Mouse (Mus musculus) CH12.LX (cell line): Measurements from ENCODE around the gene Sfswap. TPM values are rescaled to one million over a fixed set of nuclear protein-coding genes. Genes with fewer than 3 reads are reported as not detected.

Experiments
- DNase-seq: peaks from one replicate; pipeline ENCODE4 v3.0.0-alpha.2; 2013; ENCODE audit errors: extremely low read depth
- H3K27ac ChIP-seq: 2 replicates; pipeline ENCODE4 v1.5.1; 2012; ENCODE audit warnings: low read depth, mild to moderate bottlenecking, control low read depth, moderate library complexity; ENCODE audit not compliant: insufficient read depth
- H3K27me3 ChIP-seq: replicated peaks from 2 replicates; pipeline ENCODE3; 2012; ENCODE audit warnings: inconsistent platforms
- H3K36me3 ChIP-seq, 2 experiments: replicated peaks in 1 of 2; 2 replicates each; pipeline versions ENCODE3 to v1.6.1; 2012; ENCODE audit warnings: inconsistent platforms in 1 of 2, low read length in 1 of 2, mild to moderate bottlenecking in 1 of 2, mixed read lengths in 1 of 2, moderate library complexity in 1 of 2; ENCODE audit not compliant: control insufficient read depth in 1 of 2, insufficient read depth in 1 of 2
- H3K4me1 ChIP-seq, 2 experiments: 2 replicates each; pipeline ENCODE4 v1.6.1; 2012; ENCODE audit warnings: inconsistent platforms in 1 of 2, moderate library complexity in 1 of 2; ENCODE audit not compliant: insufficient read depth in 2 of 2, control insufficient read depth in 1 of 2
- H3K4me2 ChIP-seq: 2 replicates; pipeline ENCODE4 v1.6.1; 2012; ENCODE audit warnings: low read depth, mild to moderate bottlenecking, control low read depth; ENCODE audit not compliant: poor library complexity, insufficient read depth, severe bottlenecking
- H3K4me3 ChIP-seq, 3 experiments: fragments of 150-350 bp in 1 of 3; sonication (generic) in 1 of 3; replicated peaks in 1 of 3; 2 replicates each; pipeline versions ENCODE3 to v1.5.1; 2011 to 2012; ENCODE audit warnings: low read depth in 2 of 3, low read length in 2 of 3, mild to moderate bottlenecking in 2 of 3, moderate library complexity in 2 of 3, control low read depth in 1 of 3, improper control_type of control experiment in 1 of 3, inconsistent platforms in 1 of 3, mixed read lengths in 1 of 3; ENCODE audit not compliant: poor library complexity in 1 of 3
- H3K79me2 ChIP-seq: replicated peaks from 2 replicates; pipeline ENCODE4 v1.6.1; 2012; ENCODE audit warnings: mild to moderate bottlenecking, moderate library complexity; ENCODE audit not compliant: control insufficient read depth, poor library complexity, insufficient read depth, severe bottlenecking; ENCODE audit errors: extremely low read depth
- H3K9ac ChIP-seq: 2 replicates; pipeline ENCODE4 v1.6.1; 2012; ENCODE audit warnings: low read depth, mild to moderate bottlenecking, control low read depth, moderate library complexity; ENCODE audit not compliant: insufficient read depth
- H3K9me3 ChIP-seq: replicated peaks from 2 replicates; pipeline ENCODE3; 2012; ENCODE audit warnings: low read length, inconsistent platforms, mixed read lengths
- CHD2 ChIP-seq: IDR thresholded peaks from 2 replicates; pipeline ENCODE4 v1.6.1; 2011; ENCODE audit warnings: low read length, improper control_type of control experiment
- ELF1 ChIP-seq: IDR thresholded peaks from 2 replicates; pipeline ENCODE4 v1.6.1; 2014; ENCODE audit warnings: low read depth, mild to moderate bottlenecking, inconsistent platforms, low read length, improper control_type of control experiment
- EP300 ChIP-seq: IDR thresholded peaks from 2 replicates; pipeline ENCODE4 v1.6.1; 2011; ENCODE audit warnings: low read length, improper control_type of control experiment
- HCFC1 ChIP-seq: IDR thresholded peaks from 2 replicates; pipeline ENCODE4 v1.6.1; 2012; ENCODE audit warnings: low read depth, mild to moderate bottlenecking, inconsistent platforms, low read length, improper control_type of control experiment
- IRF4 ChIP-seq: IDR thresholded peaks from 2 replicates; pipeline ENCODE4 v1.6.1; 2014; ENCODE audit warnings: low read depth, mild to moderate bottlenecking, inconsistent platforms, low read length, improper control_type of control experiment
- JUN ChIP-seq: IDR thresholded peaks from 2 replicates; pipeline ENCODE4 v1.6.1; 2011; ENCODE audit warnings: low read depth, mild to moderate bottlenecking, low read length, improper control_type of control experiment, moderate library complexity; ENCODE audit not compliant: insufficient read depth
- MAX ChIP-seq: IDR thresholded peaks from 2 replicates; pipeline ENCODE4 v1.6.1; 2011; ENCODE audit warnings: low read length, improper control_type of control experiment
- MAZ ChIP-seq: IDR thresholded peaks from 2 replicates; pipeline ENCODE4 v1.6.1; 2012; ENCODE audit warnings: low read depth, mild to moderate bottlenecking, inconsistent platforms, low read length, improper control_type of control experiment, moderate library complexity
- NRF1 ChIP-seq: IDR thresholded peaks from 2 replicates; pipeline ENCODE4 v1.6.1; 2014; ENCODE audit warnings: low read depth, mild to moderate bottlenecking, inconsistent platforms, low read length, improper control_type of control experiment, moderate library complexity
- PAX5 ChIP-seq: IDR thresholded peaks from 2 replicates; pipeline ENCODE4 v1.6.1; 2012; ENCODE audit warnings: low read length, inconsistent platforms, mixed read lengths
- POLR2AphosphoS2 ChIP-seq: IDR thresholded peaks from 2 replicates; pipeline ENCODE4 v1.6.1; 2011; ENCODE audit warnings: low read depth, low read length, improper control_type of control experiment
- RCOR1 ChIP-seq: conservative IDR thresholded peaks from 2 replicates; pipeline ENCODE4 v1.6.1; 2012; ENCODE audit warnings: low read depth, mild to moderate bottlenecking, inconsistent platforms, low read length, improper control_type of control experiment
- SIN3A ChIP-seq: IDR thresholded peaks from 2 replicates; pipeline ENCODE4 v1.6.1; 2012; ENCODE audit warnings: low read length, improper control_type of control experiment, inconsistent platforms
- TCF12 ChIP-seq: IDR thresholded peaks from 2 replicates; pipeline ENCODE4 v1.6.1; 2014; ENCODE audit warnings: low read depth, mild to moderate bottlenecking, inconsistent platforms, low read length, improper control_type of control experiment
- USF1 ChIP-seq: IDR thresholded peaks from 2 replicates; pipeline ENCODE4 v1.6.1; 2014; ENCODE audit warnings: low read depth, mild to moderate bottlenecking, inconsistent platforms, low read length, improper control_type of control experiment
- USF2 ChIP-seq: conservative IDR thresholded peaks from 2 replicates; pipeline ENCODE4 v1.6.1; 2011; ENCODE audit warnings: low read depth, low read length, improper control_type of control experiment
- dilution Hi-C: fragments of 300-500 bp; cut with MboI; formaldehyde crosslinking; loops from 2 replicates; pipeline ENCODE4 v1.14.3; 2020; ENCODE audit warnings: low sequenced_read_pairs; ENCODE audit not compliant: extremely low pct_unique_long_range_greater_than_20kb, extremely low pct_ligation_motif_present
- in situ Hi-C: fragments of 300-500 bp; cut with MboI; formaldehyde crosslinking; loops from 3 replicates; pipeline ENCODE4 v1.14.3; 2019; ENCODE audit warnings: low sequenced_read_pairs, low pct_ligation_motif_present, low pct_unique_long_range_greater_than_20kb, mixed read lengths
- polyA plus RNA-seq: library from polyadenylated mRNA; unstranded; fragments of >175 nt; gene quantifications from 2 replicates; pipeline ENCODE4 v1.2.1, GENCODE M21; 2012; ENCODE audit warnings: low read depth; ENCODE audit not compliant: insufficient read length
- total RNA-seq, 2 experiments: library from RNA; depleted of rRNA; stranded (reverse); fragments of 300-350 nt in 1 of 2; fragments of >200 nt in 1 of 2; gene quantifications; 2 replicates each; pipeline ENCODE4 v1.2.3; 2012 to 2014

The Sfswap gene
- total and polyA plus RNA-seq, 3 experiments, result 24.9 to 70.4 (median 36.0) TPM

DNA sequence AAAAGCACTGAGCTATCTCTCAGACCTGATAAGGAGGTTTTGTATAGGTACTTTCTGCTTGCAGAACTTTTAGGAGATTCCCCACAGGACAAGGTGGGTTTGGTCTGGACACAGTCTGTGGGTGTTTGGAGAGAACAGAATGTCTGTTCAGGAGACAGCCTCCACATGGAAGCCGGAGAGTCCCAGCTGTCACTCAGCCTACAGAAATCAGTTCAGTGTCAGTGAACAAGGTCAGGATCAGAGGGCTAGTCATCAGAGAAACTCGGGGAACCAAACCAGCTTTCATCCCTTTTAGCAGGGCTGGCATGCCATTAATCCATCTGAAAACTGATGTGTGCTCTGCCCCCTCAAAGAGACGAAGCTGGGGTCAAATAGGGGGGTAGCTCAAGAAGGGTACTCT is 48.5 kb upstream of the Sfswap start:
- no peaks in the 10 kb centered on the region for H3K79me2 ChIP-seq
- DNase-seq, result no peak
- peaks cover 49% of the 10 kb centered on the region for H3K27me3 ChIP-seq
- dilution Hi-C loops (no loop called here), in situ Hi-C loops (no loop called here)
- peaks cover 2% of the 10 kb centered on the region for H3K9me3 ChIP-seq
- no peaks in the 10 kb centered on the region; a peak in 1 of 4 replicates for H3K4me1 ChIP-seq
- no peak overlapping the region for H3K4me3 ChIP-seq
- H3K36me3 ChIP-seq, result no peaks in the 10 kb centered on the region
- no peak overlapping the region for H3K4me2 ChIP-seq
- H3K27ac ChIP-seq, result no peak overlapping the region
- no peak for TF ChIP-seq JUN
- H3K9ac ChIP-seq, result no peak overlapping the region

DNA sequence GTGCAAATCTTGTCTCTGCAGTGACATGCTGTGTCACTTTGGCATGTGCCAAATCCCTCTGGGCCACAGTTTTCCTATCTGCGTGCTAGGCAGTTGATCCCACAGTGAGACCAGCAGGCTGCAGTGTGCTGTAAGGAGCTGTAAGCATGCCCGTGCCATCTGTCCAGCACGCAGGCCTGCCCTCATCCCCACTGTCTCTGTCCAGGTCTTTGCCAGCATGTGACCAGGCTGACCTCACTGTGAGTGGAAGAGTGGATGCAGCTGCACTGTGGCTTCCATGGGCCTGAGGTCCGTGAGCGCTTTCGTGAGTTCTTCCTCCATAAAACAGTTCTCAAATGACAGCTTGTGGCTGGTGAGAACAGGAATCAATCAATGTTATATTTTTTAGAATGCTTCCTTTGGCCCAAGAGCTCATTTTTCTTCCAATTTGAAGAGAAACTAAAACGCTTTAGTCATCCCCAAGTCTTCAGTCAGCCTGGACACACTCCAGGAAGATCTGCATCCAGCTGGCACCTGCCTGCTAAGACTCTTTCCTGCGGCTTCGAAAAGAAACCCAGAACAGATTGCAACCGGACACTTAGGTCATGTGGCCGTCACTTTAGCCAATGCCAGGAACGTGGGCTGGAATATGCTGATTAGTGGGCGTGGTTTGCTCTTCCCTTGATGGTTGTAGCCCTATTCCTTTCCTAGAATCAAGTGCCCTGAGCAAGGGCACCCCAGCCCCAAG is 46.1 kb upstream of the Sfswap start:
- peaks cover 2% of the 10 kb centered on the region for H3K9me3 ChIP-seq
- H3K9ac ChIP-seq, result no peak overlapping the region
- H3K79me2 ChIP-seq, result no peaks in the 10 kb centered on the region
- H3K4me3 ChIP-seq, result no peak overlapping the region
- dilution Hi-C loops (no loop called here), in situ Hi-C loops (no loop called here)
- TF ChIP-seq POLR2AphosphoS2 (no peak), USF1 (peak; percentile 24; the same call in 1 of the 2 replicates), MAX (peak; percentile 18; the same call in 1 of the 2 replicates)
- H3K4me2 ChIP-seq, result no peak overlapping the region
- no peak overlapping the region for H3K27ac ChIP-seq
- H3K36me3 ChIP-seq, result no peaks in the 10 kb centered on the region
- peaks cover 40% of the 10 kb centered on the region for H3K27me3 ChIP-seq
- no peaks in the 10 kb centered on the region; a peak in 1 of 4 replicates for H3K4me1 ChIP-seq
- peak; percentile 35 for DNase-seq

DNA sequence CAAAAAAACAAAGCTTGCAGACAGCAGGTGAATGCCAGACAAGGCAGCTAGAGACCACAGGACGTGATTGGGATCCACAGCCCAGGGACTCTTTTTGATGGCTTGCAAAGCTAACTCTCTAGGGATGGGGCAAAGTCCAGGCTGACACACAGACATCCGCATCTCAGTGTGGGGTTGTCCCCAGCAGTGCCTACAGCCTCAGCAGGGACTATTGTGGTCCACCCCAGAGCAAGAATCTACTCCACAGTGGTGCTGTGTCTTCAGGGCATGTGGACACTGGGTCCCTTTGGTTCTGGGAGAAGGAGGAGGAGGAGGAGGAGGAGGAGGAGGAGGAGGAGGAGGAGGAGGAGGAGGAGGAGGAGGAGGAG is 45.5 kb upstream of the Sfswap start:
- no peak for DNase-seq
- dilution Hi-C loops (no loop called here), in situ Hi-C loops (no loop called here)
- Histone ChIP-seq H3K9ac (no peak overlapping the region), H3K36me3 (no peaks in the 10 kb centered on the region), H3K27me3 (peaks cover 36% of the 10 kb centered on the region), H3K79me2 (no peaks in the 10 kb centered on the region), H3K27ac (no peak overlapping the region), H3K9me3 (peaks cover 2% of the 10 kb centered on the region), H3K4me3 (no peak overlapping the region), H3K4me1 (no peaks in the 10 kb centered on the region; a peak in 1 of 4 replicates), H3K4me2 (no peak overlapping the region)
- no peak for TF ChIP-seq PAX5
- TF ChIP-seq MAZ, result no peak
- TF ChIP-seq EP300, result no peak
- TF ChIP-seq ELF1, result no peak
- TF ChIP-seq IRF4, result no peak
- no peak for TF ChIP-seq RCOR1
- no peak for TF ChIP-seq NRF1
- no peak for TF ChIP-seq USF1
- no peak for TF ChIP-seq CHD2
- no peak for TF ChIP-seq MAX
- TF ChIP-seq HCFC1, result no peak
- TF ChIP-seq SIN3A, result no peak
- no peak for TF ChIP-seq USF2
- TF ChIP-seq TCF12, result no peak
